Mouse (Mus musculus): ENCODE measurements at regions not wholly inside any gene's neighbourhood (a gene's known extent, or its start where the extent isn't known, plus 50 kb on each side); places are given as distances from the start of the nearest gene placed in this dataset.

GRCm38 (mm10) chr4:5344739-5345138 is 551.6 kb upstream of the Impad1 start:
- no peak for TF ChIP-seq CTCF (conservative IDR thresholded peaks at IDR 0.05; ENCODE audit: low read length)
- TF ChIP-seq POU5F1 (IDR thresholded peaks at IDR 0.05; ENCODE audit: borderline replicate concordance, low read length): no peak
